Mouse (Mus musculus) CH12.LX (cell line): ENCODE measurements around the gene Calhm5.

ENCODE experiments used
- CTCF ChIP-seq, 2 experiments: IDR thresholded peaks in 1 of 2; conservative IDR thresholded peaks in 1 of 2; 2 replicates each; pipeline ENCODE4 v1.5.1; 2011 to 2012; ENCODE audit warnings: low read depth in 2 of 2, low read length in 2 of 2, improper control_type of control experiment in 1 of 2, inconsistent platforms in 1 of 2, mild to moderate bottlenecking in 1 of 2, moderate library complexity in 1 of 2
- EP300 ChIP-seq: IDR thresholded peaks from 2 replicates; pipeline ENCODE4 v1.6.1; 2011; ENCODE audit warnings: low read length, improper control_type of control experiment
- ETS1 ChIP-seq: conservative IDR thresholded peaks from 2 replicates; pipeline ENCODE4 v1.6.1; 2012; ENCODE audit warnings: low read depth, mild to moderate bottlenecking, inconsistent platforms, low read length, improper control_type of control experiment, moderate library complexity
- KAT2A ChIP-seq: IDR thresholded peaks from 2 replicates; pipeline ENCODE4 v1.6.1; 2012; ENCODE audit warnings: low read length, improper control_type of control experiment, inconsistent platforms; ENCODE audit not compliant: insufficient replicate concordance
- MAX ChIP-seq: IDR thresholded peaks from 2 replicates; pipeline ENCODE4 v1.6.1; 2011; ENCODE audit warnings: low read length, improper control_type of control experiment
- MXI1 ChIP-seq: IDR thresholded peaks from 2 replicates; pipeline ENCODE4 v1.6.1; 2011; ENCODE audit warnings: mild to moderate bottlenecking, low read depth, low read length, improper control_type of control experiment
- NELFE ChIP-seq: IDR thresholded peaks from 2 replicates; pipeline ENCODE4 v1.6.1; 2011; ENCODE audit warnings: low read depth, low read length, improper control_type of control experiment
- ZC3H11A ChIP-seq: IDR thresholded peaks from 2 replicates; pipeline ENCODE4 v1.6.1; 2012; ENCODE audit warnings: low read depth, mild to moderate bottlenecking, inconsistent platforms, low read length, improper control_type of control experiment
- ZKSCAN1 ChIP-seq: IDR thresholded peaks from 2 replicates; pipeline ENCODE4 v1.6.1; 2012; ENCODE audit warnings: low read depth, inconsistent platforms, low read length, improper control_type of control experiment, borderline replicate concordance

GRCm38 (mm10) chr10:34131356-34131755 is 35.0 kb upstream of the Calhm5 start:
- TF ChIP-seq EP300 (no peak), KAT2A (no peak), MXI1 (no peak), CTCF (conservative IDR thresholded peaks at IDR 0.05 in 1 of 2, IDR thresholded peaks at IDR 0.05 in 1 of 2; ENCODE audit: low read depth in 2 of 2, low read length in 2 of 2) (no peak), ZC3H11A (no peak), MAX (no peak), NELFE (no peak), ETS1 (0 out of 2 replicates have a peak, but pooled peaks have one; percentile 29), ZKSCAN1 (no peak)
